Mouse (Mus musculus) limb, embryonic 12.5 days (tissue): ENCODE measurements at regions not wholly inside any gene's neighbourhood (a gene's known extent, or its start where the extent isn't known, plus 50 kb on each side); places are given as distances from the start of the nearest gene placed in this dataset.

Experiments
- ATAC-seq: fragments of 200-750 bp; cut with Nextera tagmentation; 2 replicates; pipeline ENCODE4 v1.8.0; 2017; ENCODE audit warnings: low read depth, moderate TSS enrichment; ENCODE audit not compliant: insufficient number of reproducible peaks, insufficient read depth, low FRiP score, low TSS enrichment
- H3K27ac ChIP-seq: fragments of 300-500 bp; sonication (generic); 2 replicates; pipeline ENCODE4 v1.5.1; 2016; ENCODE audit warnings: mild to moderate bottlenecking, moderate library complexity
- H3K27me3 ChIP-seq: fragments of 300-500 bp; sonication (generic); 2 replicates; pipeline ENCODE4 v1.6.1; 2016; ENCODE audit warnings: mild to moderate bottlenecking, moderate library complexity
- H3K36me3 ChIP-seq: fragments of 300-500 bp; sonication (generic); 2 replicates; pipeline ENCODE4 v1.6.1; 2016; ENCODE audit warnings: mild to moderate bottlenecking, moderate library complexity
- H3K4me1 ChIP-seq: fragments of 300-500 bp; sonication (generic); replicated peaks from 2 replicates; pipeline ENCODE4 v1.6.1; 2016
- H3K4me2 ChIP-seq: fragments of 300-500 bp; sonication (generic); 2 replicates; pipeline ENCODE4 v1.6.1; 2016; ENCODE audit warnings: mild to moderate bottlenecking, moderate library complexity
- H3K4me3 ChIP-seq: fragments of 300-500 bp; sonication (generic); replicated peaks from 2 replicates; pipeline ENCODE4 v1.5.1; 2016; ENCODE audit warnings: mild to moderate bottlenecking
- H3K9ac ChIP-seq: fragments of 300-500 bp; sonication (generic); replicated peaks from 2 replicates; pipeline ENCODE4 v1.6.1; 2016; ENCODE audit warnings: mild to moderate bottlenecking, moderate library complexity
- H3K9me3 ChIP-seq: fragments of 300-500 bp; sonication (generic); 2 replicates; pipeline ENCODE4 v1.6.1; 2016; ENCODE audit warnings: mild to moderate bottlenecking, moderate library complexity
- WGBS: fragments of 180-500 bp; shearing (Covaris S2); methylation state at CpG from one replicate; pipeline ENCODE4 v1.1.7; 2016; 5-methylcytosine and 5-hydroxymethylcytosine counted together

- no peak overlapping the region for H3K4me2 ChIP-seq
- peaks cover 6% of the 10 kb centered on the region; the same call in 1 of the 2 replicates for H3K9me3 ChIP-seq
- H3K9ac ChIP-seq, result no peak overlapping the region
- H3K27ac ChIP-seq, result no peak overlapping the region
- H3K36me3 ChIP-seq, result no peaks in the 10 kb centered on the region
- 89% methylated on average over 10 of the region's 10 CpGs for WGBS
- H3K4me3 ChIP-seq, result no peak overlapping the region
- H3K27me3 ChIP-seq, result no peaks in the 10 kb centered on the region
- ATAC-seq, result no peak
- no peaks in the 10 kb centered on the region for H3K4me1 ChIP-seq
Measured at GRCm38 (mm10) chr5:132690784-132691183, 147.6 kb upstream of the Auts2 start.

GRCm38 (mm10) chr5:132675261-132675660 is 132.1 kb upstream of the Auts2 start:
- Histone ChIP-seq H3K9ac (no peak overlapping the region), H3K9me3 (no peaks in the 10 kb centered on the region), H3K27me3 (no peaks in the 10 kb centered on the region), H3K36me3 (no peaks in the 10 kb centered on the region), H3K4me3 (no peak overlapping the region), H3K4me2 (no peak overlapping the region), H3K4me1 (no peaks in the 10 kb centered on the region; the same call in 1 of the 2 replicates), H3K27ac (no peak overlapping the region)
- ATAC-seq, result no peak
- 93% methylated on average over 11 of the region's 11 CpGs for WGBS

GRCm38 (mm10) chr5:132673599-132674305 is 130.6 kb upstream of the Auts2 start:
- Histone ChIP-seq H3K9me3 (no peaks in the 10 kb centered on the region), H3K36me3 (no peaks in the 10 kb centered on the region), H3K9ac (no peak overlapping the region), H3K4me2 (no peak overlapping the region), H3K27ac (no peak overlapping the region), H3K4me1 (no peaks in the 10 kb centered on the region; the same call in 1 of the 2 replicates), H3K4me3 (no peak overlapping the region), H3K27me3 (no peaks in the 10 kb centered on the region)
- ATAC-seq, result no peak
- 30% methylated on average over 6 of the region's 6 CpGs for WGBS

GRCm38 (mm10) chr5:132671496-132671895 is 128.4 kb upstream of the Auts2 start:
- Histone ChIP-seq H3K9ac (no peak overlapping the region), H3K36me3 (no peaks in the 10 kb centered on the region), H3K4me1 (no peaks in the 10 kb centered on the region), H3K27me3 (no peaks in the 10 kb centered on the region), H3K9me3 (no peaks in the 10 kb centered on the region), H3K4me3 (no peak overlapping the region), H3K4me2 (no peak overlapping the region), H3K27ac (no peak overlapping the region)
- ATAC-seq, result no peak
- 43% methylated on average over 5 of the region's 5 CpGs for WGBS

DNA sequence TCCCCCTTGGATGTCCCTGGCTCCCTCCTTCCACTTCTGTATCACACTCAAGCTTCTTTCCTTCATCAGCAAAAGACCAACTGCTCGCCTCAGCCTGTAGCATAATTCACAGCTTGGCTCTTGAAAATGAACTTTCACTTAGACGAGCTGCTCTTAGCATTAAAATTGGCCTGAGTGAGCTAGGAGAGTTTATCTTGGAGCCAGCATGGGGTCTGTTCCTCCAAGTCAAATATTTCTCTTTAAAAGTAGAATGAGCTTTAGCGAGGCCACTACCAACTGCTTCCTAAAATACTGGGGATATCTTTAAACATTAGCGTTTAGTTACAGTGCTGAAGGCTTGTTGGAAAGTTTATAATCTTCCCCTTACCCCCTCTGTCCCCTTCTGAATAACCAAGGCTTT is 124.2 kb upstream of the Auts2 start:
- H3K4me1 ChIP-seq, result no peaks in the 10 kb centered on the region
- H3K27ac ChIP-seq, result no peak overlapping the region
- no peaks in the 10 kb centered on the region for H3K9me3 ChIP-seq
- ATAC-seq, result no peak
- no peak overlapping the region for H3K4me2 ChIP-seq
- no peak overlapping the region for H3K9ac ChIP-seq
- H3K4me3 ChIP-seq, result no peak overlapping the region
- H3K36me3 ChIP-seq, result no peaks in the 10 kb centered on the region
- 65% methylated on average over 4 of the region's 4 CpGs for WGBS
- no peaks in the 10 kb centered on the region for H3K27me3 ChIP-seq

DNA sequence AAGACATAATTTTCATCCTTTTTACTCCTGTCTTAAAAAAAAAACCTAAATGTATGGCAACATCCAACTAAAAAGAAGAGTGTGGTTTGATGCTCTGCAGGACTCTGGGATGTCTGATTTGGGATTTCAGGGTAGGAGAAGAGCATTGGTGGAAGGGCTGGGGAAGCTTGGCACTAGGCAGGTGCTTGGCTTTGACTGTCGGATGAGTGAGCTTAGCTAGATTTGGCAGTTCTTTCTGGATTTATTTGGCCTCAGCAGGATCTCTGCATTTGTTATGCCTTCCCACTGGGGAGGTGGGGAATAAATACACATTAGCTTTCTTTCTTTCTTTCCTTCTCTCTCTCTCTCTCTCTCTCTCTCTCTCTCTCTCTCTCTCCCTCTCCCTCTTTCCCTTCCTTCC is 118.1 kb upstream of the Auts2 start:
- H3K4me2 ChIP-seq, result no peak overlapping the region
- H3K27ac ChIP-seq, result no peak overlapping the region
- ATAC-seq, result no peak
- H3K9me3 ChIP-seq, result 0 out of 2 replicates have a peak, but pooled peaks cover 9% of the 10 kb centered on the region
- no peaks in the 10 kb centered on the region for H3K27me3 ChIP-seq
- no peaks in the 10 kb centered on the region for H3K36me3 ChIP-seq
- H3K9ac ChIP-seq, result no peak overlapping the region
- WGBS, result 64% methylated on average over 1 of the region's 1 CpGs
- H3K4me1 ChIP-seq, result no peaks in the 10 kb centered on the region
- no peak overlapping the region for H3K4me3 ChIP-seq

- Histone ChIP-seq H3K9ac (no peak overlapping the region), H3K9me3 (0 out of 2 replicates have a peak, but pooled peaks cover 9% of the 10 kb centered on the region), H3K4me2 (no peak overlapping the region), H3K27me3 (no peaks in the 10 kb centered on the region), H3K4me1 (no peaks in the 10 kb centered on the region), H3K36me3 (no peaks in the 10 kb centered on the region), H3K27ac (no peak overlapping the region), H3K4me3 (no peak overlapping the region)
- 67% methylated on average over 7 of the region's 7 CpGs for WGBS
- ATAC-seq, result no peak
Measured at GRCm38 (mm10) chr5:132660036-132660435, 116.9 kb upstream of the Auts2 start.

DNA sequence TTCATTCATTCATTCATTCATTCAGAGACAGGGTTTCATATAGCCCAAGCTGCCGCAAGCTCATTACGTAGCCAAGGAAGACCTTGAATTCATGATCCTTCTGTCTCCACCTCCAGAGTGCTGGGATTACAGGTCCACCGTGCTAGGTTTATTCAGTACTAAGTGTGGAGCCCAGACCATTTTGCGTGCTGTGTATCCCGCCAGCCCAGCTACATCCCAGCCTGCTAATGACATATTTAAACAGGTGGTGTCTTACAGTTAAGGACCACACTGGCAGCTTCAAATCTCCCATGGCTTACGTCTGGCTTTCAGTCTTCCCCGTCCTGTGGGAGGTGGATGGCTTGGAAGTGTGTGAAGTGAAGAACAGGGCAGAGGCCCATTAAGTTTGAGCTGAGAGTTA is 111.2 kb upstream of the Auts2 start:
- no peak for ATAC-seq
- Histone ChIP-seq H3K9me3 (0 out of 2 replicates have a peak, but pooled peaks cover 9% of the 10 kb centered on the region), H3K36me3 (no peaks in the 10 kb centered on the region), H3K27ac (no peak overlapping the region), H3K9ac (no peak overlapping the region), H3K27me3 (peaks cover 7% of the 10 kb centered on the region; the same call in 1 of the 2 replicates), H3K4me2 (no peak overlapping the region), H3K4me1 (peaks cover 6% of the 10 kb centered on the region; the same call in 1 of the 2 replicates), H3K4me3 (no peak overlapping the region)
- WGBS, result 75% methylated on average over 7 of the region's 7 CpGs

DNA sequence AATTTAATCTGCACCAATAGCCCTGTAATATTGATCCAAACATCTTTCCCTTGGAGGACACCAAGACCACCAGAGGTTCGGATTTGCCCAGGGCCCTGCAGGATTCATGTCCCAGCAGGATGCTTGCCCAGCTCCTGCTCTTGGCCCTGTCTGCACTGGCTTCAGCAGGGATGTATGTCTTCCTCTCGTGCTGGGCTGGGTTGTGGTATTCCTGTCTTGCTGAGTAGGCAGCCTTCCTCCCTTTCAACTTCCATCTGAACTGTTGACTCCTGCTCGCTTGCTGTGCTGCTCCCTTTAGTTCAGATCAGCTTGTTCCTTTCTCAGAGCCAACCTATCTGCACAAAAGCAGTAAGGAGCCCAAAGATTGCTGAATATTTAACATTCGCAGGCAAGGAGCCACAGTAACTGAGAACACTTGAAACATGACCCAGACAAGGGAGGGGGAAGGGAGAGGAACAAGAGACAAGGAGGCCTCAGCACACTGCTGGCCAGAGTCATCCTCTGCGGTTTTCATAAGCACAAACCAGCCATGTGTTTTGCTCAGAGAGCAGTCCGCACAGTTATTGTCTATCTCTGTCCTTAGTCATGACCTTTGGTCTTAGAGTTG is 110.7 kb upstream of the Auts2 start:
- H3K27me3 ChIP-seq, result peaks cover 8% of the 10 kb centered on the region; the same call in 1 of the 2 replicates
- no peak for ATAC-seq
- WGBS, result 42% methylated on average over 6 of the region's 6 CpGs
- H3K4me2 ChIP-seq, result no peak overlapping the region
- H3K36me3 ChIP-seq, result no peaks in the 10 kb centered on the region
- no peak overlapping the region for H3K9ac ChIP-seq
- peaks cover 6% of the 10 kb centered on the region for H3K4me1 ChIP-seq
- no peak overlapping the region; the same call in 1 of the 2 replicates for H3K27ac ChIP-seq
- H3K4me3 ChIP-seq, result no peak overlapping the region
- H3K9me3 ChIP-seq, result 0 out of 2 replicates have a peak, but pooled peaks cover 9% of the 10 kb centered on the region

- no peak for ATAC-seq
Measured at GRCm38 (mm10) chr5:132652201-132652600, 109.1 kb upstream of the Auts2 start.

GRCm38 (mm10) chr5:132649771-132650170 is 106.6 kb upstream of the Auts2 start:
- Histone ChIP-seq H3K4me1 (peaks cover 9% of the 10 kb centered on the region), H3K27ac (no peak overlapping the region), H3K4me2 (no peak overlapping the region), H3K9ac (no peak overlapping the region), H3K4me3 (no peak overlapping the region), H3K9me3 (no peaks in the 10 kb centered on the region), H3K27me3 (peaks cover 19% of the 10 kb centered on the region; the same call in 1 of the 2 replicates), H3K36me3 (no peaks in the 10 kb centered on the region)
- no peak for ATAC-seq
- WGBS, result 53% methylated on average over 7 of the region's 7 CpGs

More at GRCm38 (mm10) chr5:132652201-132652600, 109.1 kb upstream of the Auts2 start:
- Histone ChIP-seq H3K9ac (no peak overlapping the region), H3K9me3 (0 out of 2 replicates have a peak, but pooled peaks cover 7% of the 10 kb centered on the region), H3K36me3 (no peaks in the 10 kb centered on the region), H3K4me1 (peaks cover 9% of the 10 kb centered on the region), H3K4me3 (no peak overlapping the region), H3K4me2 (no peak overlapping the region), H3K27me3 (peaks cover 10% of the 10 kb centered on the region; the same call in 1 of the 2 replicates), H3K27ac (no peak overlapping the region)
- WGBS, result 21% methylated on average over 1 of the region's 1 CpGs
